Mouse (Mus musculus): Measurements from ENCODE around the gene Timm8b.

GRCm38 (mm10) chr9:50586955-50587354 lies 16.8 kb upstream of the Timm8b start:
- no peak for TF ChIP-seq CTCF (conservative IDR thresholded peaks at IDR 0.05 in 1 of 2, IDR thresholded peaks at IDR 0.05 in 1 of 2; ENCODE audit: low read depth in 2 of 2, low read length in 2 of 2)
- no peak for TF ChIP-seq ZC3H11A (IDR thresholded peaks at IDR 0.05; ENCODE audit: low read depth, low read length)
- TF ChIP-seq UBTF (IDR thresholded peaks at IDR 0.05; ENCODE audit: low read depth, low read length) = no peak
- TF ChIP-seq MAX (IDR thresholded peaks at IDR 0.05; ENCODE audit: low read length) = no peak
- TF ChIP-seq USF2 (conservative IDR thresholded peaks at IDR 0.05; ENCODE audit: low read depth, low read length) = no peak
- no peak for TF ChIP-seq E2F4 (IDR thresholded peaks at IDR 0.05; ENCODE audit: insufficient replicate concordance, low read depth, low read length)
- no peak for TF ChIP-seq EP300 (IDR thresholded peaks at IDR 0.05; ENCODE audit: low read length)
- TF ChIP-seq MAFK (IDR thresholded peaks at IDR 0.05; ENCODE audit: insufficient replicate concordance, low read length) = no peak
- TF ChIP-seq CHD1 (IDR thresholded peaks at IDR 0.05; ENCODE audit: low read depth, low read length) = no peak
- no peak for TF ChIP-seq CHD2 (IDR thresholded peaks at IDR 0.05; ENCODE audit: low read length)
- TF ChIP-seq POLR2A (IDR thresholded peaks at IDR 0.05; ENCODE audit: low read depth, low read length) = no peak
- no peak for TF ChIP-seq PAX5 (IDR thresholded peaks at IDR 0.05; ENCODE audit: low read length)
- TF ChIP-seq MXI1 (IDR thresholded peaks at IDR 0.05; ENCODE audit: low read depth, low read length) = no peak
- no peak for TF ChIP-seq ZMIZ1 (IDR thresholded peaks at IDR 0.05; ENCODE audit: low read depth, low read length)
